ENCODE assay signal across 9 mouse cellular contexts in genomic region chr9:41470010-41470409, GRCm38 (mm10).
DNase-seq lines count a peak whose midpoint lies in the region; ATAC-seq and TF ChIP-seq lines count a peak whose summit lies in the region.
"Had no signal": no experiment of that assay in that cellular context is flagged by ENCODE, and none has a peak within 500 bp of the region (broad histone marks: within the 10 kb centered on the region; RNA-seq: fewer than 3 reads in every experiment).

No protein-coding gene starts in this region.

- 32% methylated on average over 6 of the region's 6 CpGs for WGBS in lung, embryonic 14.5 days
- WGBS in lung, adult 2 months = 56% methylated on average over 6 of the region's 6 CpGs
- WGBS in hindbrain, embryonic 15.5 days = 43% methylated on average over 6 of the region's 6 CpGs
- WGBS in stomach, embryonic 15.5 days = 40% methylated on average over 6 of the region's 6 CpGs

- peak; percentile 80 for ATAC-seq in lung, embryonic 14.5 days (ENCODE audit: insufficient read depth)
- ATAC-seq in hindbrain, embryonic 15.5 days (ENCODE audit: low FRiP score, low read depth) = no peak
- no peak for ATAC-seq in stomach, embryonic 15.5 days (ENCODE audit: insufficient read depth, low FRiP score, low read depth)

- H3K9ac ChIP-seq in lung, embryonic 14.5 days = no peak overlapping the region
- H3K9ac ChIP-seq in hindbrain, embryonic 15.5 days = no peak overlapping the region
- no peak overlapping the region for H3K9ac ChIP-seq in stomach, embryonic 15.5 days

- no peak overlapping the region for H3K4me2 ChIP-seq in lung, embryonic 14.5 days
- no peak overlapping the region for H3K4me2 ChIP-seq in hindbrain, embryonic 15.5 days
- no peak overlapping the region for H3K4me2 ChIP-seq in stomach, embryonic 15.5 days

- H3K27me3 ChIP-seq in lung, embryonic 14.5 days (ENCODE audit: insufficient read depth, low read length) = no peaks in the 10 kb centered on the region
- H3K27me3 ChIP-seq in hindbrain, embryonic 15.5 days = no peaks in the 10 kb centered on the region
- no peaks in the 10 kb centered on the region for H3K27me3 ChIP-seq in stomach, embryonic 15.5 days (replicated peaks)

- peaks cover 8% of the 10 kb centered on the region for H3K4me1 ChIP-seq in lung, embryonic 14.5 days (ENCODE audit: insufficient read depth)
- H3K4me1 ChIP-seq in lung, adult 2 months (ENCODE audit: control insufficient read depth, insufficient read depth, low read length) = no peaks in the 10 kb centered on the region
- H3K4me1 ChIP-seq in embryonic fibroblast, embryonic 13.5 days (ENCODE audit: control insufficient read depth, insufficient read depth, low read length) = peaks cover 10% of the 10 kb centered on the region
- peaks cover 32% of the 10 kb centered on the region for H3K4me1 ChIP-seq in hindbrain, embryonic 15.5 days (replicated peaks)
- 0 out of 2 replicates have a peak, but pooled peaks cover 11% of the 10 kb centered on the region for H3K4me1 ChIP-seq in stomach, embryonic 15.5 days

- DNase-seq in lung, embryonic 14.5 days = peak; percentile 66
- DNase-seq in lung, adult 2 months = no peak
- DNase-seq in adrenal gland, adult 18-20 months (ENCODE audit: low spot score in 2 of 2) = no peak
- no peak for DNase-seq in right cerebral cortex, postnatal 4 days
- DNase-seq: kidney, postnatal 10 days; thymus, postnatal 14 days had no signal

- peak overlapping the region; percentile 52; the same call in 1 of the 2 replicates for H3K27ac ChIP-seq in lung, embryonic 14.5 days (ENCODE audit: low read depth)
- H3K27ac ChIP-seq in embryonic fibroblast, embryonic 13.5 days (ENCODE audit: insufficient read depth, low read length) = peak overlapping the region; percentile 95
- peak overlapping the region; percentile 66 for H3K27ac ChIP-seq in hindbrain, embryonic 15.5 days (replicated peaks)
- peak overlapping the region; percentile 67 for H3K27ac ChIP-seq in stomach, embryonic 15.5 days

- TF ChIP-seq CTCF in lung, embryonic 14.5 days (IDR thresholded peaks at IDR 0.05; ENCODE audit: low read depth) = no peak
- TF ChIP-seq CTCF in lung, adult 2 months (IDR thresholded peaks at IDR 0.05; ENCODE audit: insufficient read depth, low read length) = no peak
- TF ChIP-seq CTCF in embryonic fibroblast, embryonic 13.5 days (IDR thresholded peaks at IDR 0.05; ENCODE audit: borderline replicate concordance, insufficient read depth, low read length) = no peak

- no peak overlapping the region for H3K4me3 ChIP-seq in lung, embryonic 14.5 days (ENCODE audit: low read depth, low read length)
- H3K4me3 ChIP-seq in lung, adult 2 months (replicated peaks; ENCODE audit: extremely low read depth, low read depth, low read length) = no peak overlapping the region
- no peak overlapping the region for H3K4me3 ChIP-seq in embryonic fibroblast, embryonic 13.5 days (ENCODE audit: insufficient read depth, low read length)
- no peak overlapping the region for H3K4me3 ChIP-seq in hindbrain, embryonic 15.5 days
- no peak overlapping the region for H3K4me3 ChIP-seq in stomach, embryonic 15.5 days (replicated peaks)

- TF ChIP-seq POLR2A in lung, adult 2 months (IDR thresholded peaks at IDR 0.05; ENCODE audit: borderline replicate concordance, extremely low read depth, low read depth, low read length) = no peak
- peak; percentile 31; the same call in 1 of the 2 replicates for TF ChIP-seq POLR2A in embryonic fibroblast, embryonic 13.5 days (IDR thresholded peaks at IDR 0.05; ENCODE audit: low read depth, low read length)

- H3K36me3 ChIP-seq in lung, embryonic 14.5 days (ENCODE audit: insufficient read depth) = no peaks in the 10 kb centered on the region
- no peaks in the 10 kb centered on the region for H3K36me3 ChIP-seq in hindbrain, embryonic 15.5 days
- H3K36me3 ChIP-seq in stomach, embryonic 15.5 days = no peaks in the 10 kb centered on the region

- H3K9me3 ChIP-seq in lung, embryonic 14.5 days (ENCODE audit: low read depth, low read length) = no peaks in the 10 kb centered on the region
- H3K9me3 ChIP-seq in hindbrain, embryonic 15.5 days = no peaks in the 10 kb centered on the region
- no peaks in the 10 kb centered on the region for H3K9me3 ChIP-seq in stomach, embryonic 15.5 days
